Mouse (Mus musculus): ENCODE measurements at regions not wholly inside any gene's neighbourhood (a gene's known extent, or its start where the extent isn't known, plus 50 kb on each side); places are given as distances from the start of the nearest gene placed in this dataset.

DNA sequence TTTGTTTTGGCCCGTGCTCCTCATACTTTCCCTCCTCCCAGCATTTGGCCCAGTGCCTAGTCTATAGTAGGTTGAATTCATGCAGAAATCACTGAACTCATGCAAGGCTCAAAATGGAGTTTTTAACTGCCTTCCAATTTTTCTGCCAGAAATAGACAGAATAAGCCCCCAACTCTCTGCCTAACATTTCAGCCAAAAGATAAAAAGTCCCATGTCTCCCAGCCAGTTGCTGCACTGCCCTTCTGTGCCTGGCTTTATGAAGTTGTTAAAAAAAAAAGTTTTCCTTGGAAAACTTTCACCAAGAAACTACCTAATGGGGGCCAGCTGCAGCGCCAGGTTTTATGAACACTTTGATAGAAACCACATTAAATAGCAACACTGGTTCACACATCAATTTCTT lies 222.0 kb downstream of the Zic3 start:
- intact Hi-C loops (cut with DNase I): no loop called here
- DNase-seq (ENCODE audit: extremely low spot score in 1 of 2, low spot score in 2 of 2): no peak

DNA sequence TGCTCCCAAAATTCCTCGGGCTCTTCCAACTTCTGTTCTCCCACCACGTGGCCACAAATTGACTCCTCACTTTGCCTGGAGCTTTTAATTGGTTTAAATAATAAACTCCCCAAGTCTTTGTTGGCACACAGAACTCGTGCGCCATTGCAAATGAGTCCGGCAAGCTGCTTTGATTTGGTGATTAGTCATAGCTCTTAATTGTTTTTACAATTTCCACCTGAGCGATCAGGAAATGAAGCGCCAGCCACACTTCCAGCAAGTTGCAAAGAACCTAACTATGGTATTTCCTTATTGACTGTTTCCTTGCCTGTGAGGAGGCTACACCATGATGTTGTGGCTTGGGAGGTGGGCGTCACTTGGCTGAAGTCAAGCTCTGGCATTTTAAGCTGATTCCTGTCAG lies 233.5 kb downstream of the Zic3 start:
- intact Hi-C loops (cut with DNase I): no loop called here
- peak in 1 of 2 experiments; percentile 49 for DNase-seq (ENCODE audit: extremely low spot score in 1 of 2, low spot score in 2 of 2)

DNA sequence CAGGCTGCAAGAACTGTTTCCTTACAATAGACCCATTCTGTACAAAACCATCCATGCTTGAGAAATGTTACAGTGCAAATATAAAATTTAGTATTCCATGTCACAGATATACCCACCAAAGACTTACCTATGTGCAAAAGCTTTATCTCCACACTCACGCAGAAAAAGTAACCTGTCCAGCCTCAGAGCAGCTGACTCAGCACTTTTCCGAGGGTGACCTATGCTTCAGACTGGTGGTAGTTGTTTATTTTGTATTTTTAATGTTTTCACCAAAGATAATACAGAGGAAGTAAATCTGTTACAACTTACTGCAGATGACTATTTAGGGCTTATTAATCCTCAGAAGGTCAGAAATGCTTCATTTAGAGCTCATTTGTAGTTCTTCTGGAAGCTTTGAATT lies 260.4 kb downstream of the Zic3 start:
- DNase-seq (ENCODE audit: extremely low spot score in 1 of 2, low spot score in 2 of 2): no peak
- intact Hi-C loops (cut with DNase I): no loop called here

DNA sequence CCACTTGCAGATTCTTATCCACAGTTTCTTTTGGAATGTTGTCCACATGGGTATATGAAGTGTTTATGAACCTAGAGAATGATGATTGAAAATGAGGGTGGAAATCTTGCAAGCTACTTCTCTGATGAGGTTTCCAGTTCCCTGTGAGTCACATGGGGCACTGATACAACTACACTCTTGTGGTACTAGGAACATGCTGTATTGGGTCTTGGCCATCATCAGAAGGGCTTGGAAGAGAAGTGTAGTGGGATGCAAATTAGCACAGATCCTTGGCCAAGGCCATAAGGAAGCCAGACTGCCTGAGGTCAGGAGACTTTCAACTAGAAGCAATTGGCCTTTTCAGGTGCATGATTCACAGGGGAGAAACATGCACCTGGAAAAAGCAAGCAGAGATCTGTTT lies 300.3 kb downstream of the Zic3 start:
- intact Hi-C loops (cut with DNase I): no loop called here
- no peak for DNase-seq (ENCODE audit: extremely low spot score in 1 of 2, low spot score in 2 of 2)

DNA sequence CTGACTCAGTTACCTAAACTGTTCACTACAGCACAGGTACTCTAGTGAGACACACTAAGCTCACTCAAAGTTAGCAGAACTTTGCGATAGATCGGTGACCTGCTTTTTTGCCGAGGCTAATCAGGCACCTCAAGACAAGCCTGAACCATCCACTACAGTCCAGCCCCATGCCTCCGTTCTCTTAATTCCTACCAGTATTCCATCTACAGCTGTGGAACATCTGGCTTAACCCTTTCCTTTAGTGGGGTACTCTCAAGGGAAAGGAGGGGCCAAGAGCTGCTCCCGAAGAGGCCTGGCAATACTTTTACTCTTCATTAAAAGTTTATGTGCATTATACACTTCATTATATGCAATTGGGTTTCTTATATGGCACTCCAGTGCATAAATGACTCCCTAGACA lies 329.1 kb downstream of the Zic3 start:
- intact Hi-C loops (cut with DNase I): no loop called here
- DNase-seq (ENCODE audit: extremely low spot score in 1 of 2, low spot score in 2 of 2): no peak

DNA sequence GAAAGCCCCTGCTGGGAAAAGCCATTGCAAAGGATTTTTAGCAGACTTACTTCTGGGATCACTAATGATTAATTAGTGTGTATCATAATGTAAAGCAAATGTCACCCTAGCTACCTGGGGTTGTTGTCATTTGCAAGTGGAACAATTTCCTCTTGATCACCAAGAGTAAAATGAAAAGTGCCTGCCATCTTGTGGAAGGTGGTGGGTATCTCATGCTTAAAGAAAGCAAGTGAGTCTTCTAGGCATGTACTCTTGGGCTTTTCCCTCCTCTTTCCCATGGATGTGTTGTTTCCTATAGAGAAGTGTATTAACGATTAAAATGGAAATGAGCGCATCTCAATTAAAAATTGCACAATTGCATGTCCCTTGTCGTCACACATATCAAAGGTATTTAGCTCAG lies 355.4 kb downstream of the Zic3 start:
- intact Hi-C loops (cut with DNase I): loop anchor here (10.0 kb wide), 1 partner anchor 453 kb away; no protein-coding TSS in a partner anchor
- DNase-seq (ENCODE audit: extremely low spot score in 1 of 2, low spot score in 2 of 2): peak; percentile 6 to 14
